Mouse (Mus musculus) left cerebral cortex, adult 11 months (tissue): ENCODE data around the gene Daam2.
A peak's percentile ranks its signal among the peaks of the same experiment; 100 is the strongest.
"Not testable (repeated sequence)": the region's sequence is repeated elsewhere in the genome, so short reads cannot be mapped to it uniquely, and the experiment has no call there.

ENCODE experiments used
- DNase-seq: peaks from one replicate; pipeline ENCODE4 v3.0.0; 2022; ENCODE audit warnings: low spot score

Gene Daam2

GRCm38 (mm10) chr17:49477370-49477769 lies 86.8 kb downstream of the Daam2 start:
- no peak for DNase-seq

- no peak for DNase-seq
Measured at GRCm38 (mm10) chr17:49475174-49475573, 89.0 kb downstream of the Daam2 start.

GRCm38 (mm10) chr17:49474051-49474450 lies 90.1 kb downstream of the Daam2 start:
- DNase-seq, result no peak

- DNase-seq, result no peak
Measured at GRCm38 (mm10) chr17:49472626-49473025, 91.5 kb downstream of the Daam2 start.

- peak; percentile 68 for DNase-seq
Measured at GRCm38 (mm10) chr17:49468223-49468622, 95.9 kb downstream of the Daam2 start.

GRCm38 (mm10) chr17:49464884-49465283 lies 99.3 kb downstream of the Daam2 start:
- no peak for DNase-seq

- no peak for DNase-seq
Measured at GRCm38 (mm10) chr17:49458386-49458785, 105.8 kb downstream of the Daam2 start.

- DNase-seq, result no peak
Measured at GRCm38 (mm10) chr17:49457833-49458232, 106.3 kb downstream of the Daam2 start.

- DNase-seq, result no peak
Measured at GRCm38 (mm10) chr17:49456334-49456733, 107.8 kb downstream of the Daam2 start.

GRCm38 (mm10) chr17:49450922-49451321 lies 113.2 kb downstream of the Daam2 start:
- no peak for DNase-seq

GRCm38 (mm10) chr17:49449230-49449608 lies 114.9 kb downstream of the Daam2 start:
- DNase-seq, result no peak

GRCm38 (mm10) chr17:49448570-49449229 lies 115.4 kb downstream of the Daam2 start:
- DNase-seq, result no peak

- not testable (repeated sequence) for DNase-seq
Measured at GRCm38 (mm10) chr17:49442841-49443240, 121.3 kb downstream of the Daam2 start.

GRCm38 (mm10) chr17:49440331-49441130 lies 123.6 kb downstream of the Daam2 start:
- no peak for DNase-seq

- no peak for DNase-seq
Measured at GRCm38 (mm10) chr17:49439706-49440105, 124.4 kb downstream of the Daam2 start.

- no peak for DNase-seq
Measured at GRCm38 (mm10) chr17:49438822-49439574, 125.1 kb downstream of the Daam2 start.

GRCm38 (mm10) chr17:49437306-49437705 lies 126.8 kb downstream of the Daam2 start:
- DNase-seq, result not testable (repeated sequence)

- DNase-seq, result no peak
Measured at GRCm38 (mm10) chr17:49436631-49437030, 127.5 kb downstream of the Daam2 start.

GRCm38 (mm10) chr17:49435081-49435480 lies 129.1 kb downstream of the Daam2 start:
- no peak for DNase-seq

GRCm38 (mm10) chr17:49434236-49434635 lies 129.9 kb downstream of the Daam2 start:
- no peak for DNase-seq

- no peak for DNase-seq
Measured at GRCm38 (mm10) chr17:49433071-49433470, 131.1 kb downstream of the Daam2 start.

- DNase-seq, result no peak
Measured at GRCm38 (mm10) chr17:49432071-49432711, 132.0 kb downstream of the Daam2 start.
